Mouse (Mus musculus) liver, embryonic 11.5 days (tissue): Measurements from ENCODE around the gene Cited2. TPM values are rescaled to one million over a fixed set of nuclear protein-coding genes. Genes with fewer than 3 reads are reported as not detected.

Experiments used
- ATAC-seq: fragments of 200-750 bp; cut with Nextera tagmentation; replicated peaks from 2 replicates; pipeline ENCODE4 v1.8.0; 2017; ENCODE audit warnings: moderate number of reproducible peaks, mild to moderate bottlenecking, moderate TSS enrichment, moderate library complexity; ENCODE audit not compliant: low FRiP score
- DNase-seq: peaks from one replicate; pipeline ENCODE4 v3.0.0-alpha.2; 2017; ENCODE audit warnings: low spot score
- H3K27ac ChIP-seq: fragments of 300-500 bp; sonication (generic); 2 replicates; pipeline ENCODE4 v1.5.1; 2014; ENCODE audit warnings: mild to moderate bottlenecking, low read depth, low read length, control low read depth
- H3K27me3 ChIP-seq: fragments of 300-500 bp; sonication (generic); replicated peaks from 2 replicates; pipeline ENCODE4 v1.6.1; 2014; ENCODE audit warnings: low read length, mixed read lengths; ENCODE audit not compliant: control insufficient read depth, insufficient read depth
- H3K36me3 ChIP-seq: fragments of 300-500 bp; sonication (generic); 2 replicates; pipeline ENCODE4 v1.6.1; 2014; ENCODE audit warnings: mild to moderate bottlenecking, low read length, moderate library complexity, mixed read lengths; ENCODE audit not compliant: control insufficient read depth, insufficient read depth
- H3K4me1 ChIP-seq: fragments of 300-500 bp; sonication (generic); replicated peaks from 2 replicates; pipeline ENCODE4 v1.6.1; 2014; ENCODE audit warnings: low read length, mixed read lengths; ENCODE audit not compliant: control insufficient read depth, insufficient read depth
- H3K4me2 ChIP-seq: fragments of 300-500 bp; sonication (generic); 2 replicates; pipeline ENCODE4 v1.6.1; 2014; ENCODE audit warnings: mild to moderate bottlenecking, control low read depth, moderate library complexity
- H3K4me3 ChIP-seq: fragments of 300-500 bp; sonication (generic); 2 replicates; pipeline ENCODE4 v1.5.1; 2014; ENCODE audit warnings: low read depth, low read length, control low read depth
- H3K9ac ChIP-seq: fragments of 300-500 bp; sonication (generic); 2 replicates; pipeline ENCODE4 v1.6.1; 2014; ENCODE audit warnings: low read depth, low read length, control low read depth
- H3K9me3 ChIP-seq: fragments of 300-500 bp; sonication (generic); 2 replicates; pipeline ENCODE4 v1.6.1; 2016; ENCODE audit warnings: low read length, inconsistent platforms, mixed read lengths; ENCODE audit not compliant: control insufficient read depth
- WGBS: fragments of 180-500 bp; shearing (Covaris S2); extraction: QIAGEN DNeasy Blood & Tissue Kit; methylation state at CpG from one replicate; pipeline ENCODE4 v1.1.7; 2014; 5-methylcytosine and 5-hydroxymethylcytosine counted together
- polyA plus RNA-seq: library from polyadenylated mRNA; unstranded; fragments of >200 nt; fragmentation: Nextera tagmentation; extraction: Ambion mirVana; gene quantifications from 2 replicates; pipeline ENCODE4 v1.2.1, GENCODE M21; 2014

Cited2 gene
- polyA plus RNA-seq, 1 experiment from 2014 or later, result 50.7 TPM

DNA sequence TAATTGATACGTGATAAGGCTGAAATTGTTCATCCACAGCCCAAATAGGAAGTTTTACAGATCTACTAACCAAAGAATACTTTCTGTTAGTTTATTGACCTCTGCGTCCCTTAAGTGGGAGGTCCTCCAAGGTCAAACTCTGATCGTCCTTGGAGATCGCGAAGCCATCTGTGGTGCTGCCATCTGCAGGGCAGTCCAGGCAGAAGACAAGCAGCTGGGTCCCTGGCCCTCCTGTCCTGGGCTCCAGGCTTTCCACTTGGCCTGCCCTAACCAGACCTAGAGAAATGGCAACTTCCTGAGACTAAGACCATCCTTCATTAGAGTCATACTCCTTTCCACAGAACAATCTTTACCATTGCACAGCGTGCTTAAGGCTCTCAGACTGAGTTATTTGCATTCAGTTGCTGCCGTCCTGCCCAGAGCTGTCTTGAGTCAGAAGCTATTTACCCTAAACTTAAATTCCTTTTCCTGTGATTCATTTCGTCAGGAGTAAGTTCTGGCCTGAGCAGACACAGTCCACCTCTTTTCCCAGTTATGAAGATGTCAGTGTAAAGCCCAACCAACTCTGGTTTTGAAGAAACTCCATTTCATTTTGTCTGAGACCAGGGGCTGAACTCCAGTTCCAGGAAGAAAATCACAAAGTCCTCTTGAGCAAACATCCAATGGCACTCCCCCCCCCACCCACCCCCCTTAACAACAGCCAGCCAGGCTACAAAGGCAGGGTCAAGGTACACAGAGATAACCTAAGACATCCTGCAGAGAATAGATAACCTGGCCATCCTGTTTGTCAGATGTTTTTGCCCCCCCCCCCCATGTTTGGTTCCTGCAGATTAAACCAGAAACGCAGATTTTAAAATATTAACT, 38.0 kb downstream of the Cited2 start:
- ATAC-seq (peak; percentile 66), DNase-seq (no peak)
- Histone ChIP-seq H3K36me3 (no peaks in the 10 kb centered on the region), H3K4me1 (no peaks in the 10 kb centered on the region), H3K9me3 (no peaks in the 10 kb centered on the region), H3K4me3 (no peak overlapping the region), H3K27ac (peak overlapping the region; percentile 74), H3K4me2 (no peak overlapping the region), H3K9ac (no peak overlapping the region), H3K27me3 (no peaks in the 10 kb centered on the region)
- 54% methylated on average over 9 of the region's 9 CpGs for WGBS

- no peaks in the 10 kb centered on the region for H3K9me3 ChIP-seq
- no peak overlapping the region for H3K9ac ChIP-seq
- H3K27me3 ChIP-seq, result no peaks in the 10 kb centered on the region
- no peak for DNase-seq
- H3K4me3 ChIP-seq, result no peak overlapping the region
- ATAC-seq, result peak; percentile 12; the same call in 1 of the 2 replicates
- H3K4me2 ChIP-seq, result no peak overlapping the region
- WGBS, result 64% methylated on average over 1 of the region's 1 CpGs
- H3K4me1 ChIP-seq, result no peaks in the 10 kb centered on the region
- H3K36me3 ChIP-seq, result no peaks in the 10 kb centered on the region
- no peak overlapping the region for H3K27ac ChIP-seq
These were observed 38.6 kb downstream of the Cited2 start for GRCm38 (mm10) chr10:17761652-17762051.

DNA sequence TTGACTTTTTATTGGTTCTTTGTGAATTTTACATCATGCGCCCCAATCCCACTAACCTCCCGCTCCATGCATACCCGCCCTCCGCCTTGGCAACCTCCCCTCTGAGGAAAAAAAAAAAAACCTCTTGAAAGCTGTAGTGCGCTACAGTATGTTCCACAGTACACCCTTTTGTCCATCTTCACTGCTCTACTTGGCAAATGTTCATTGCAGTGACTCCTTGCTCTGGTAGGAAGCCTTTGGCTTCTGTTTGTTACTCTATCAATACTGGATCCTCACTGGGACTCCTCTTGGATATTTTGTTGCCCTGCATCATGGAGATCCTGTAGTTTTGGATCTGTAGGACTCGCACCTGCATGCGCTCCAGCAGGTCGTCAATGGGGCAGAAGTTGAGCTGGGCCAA, 39.9 kb downstream of the Cited2 start:
- 96% methylated on average over 8 of the region's 8 CpGs for WGBS
- no peak overlapping the region for H3K27ac ChIP-seq
- no peak overlapping the region for H3K4me3 ChIP-seq
- H3K4me1 ChIP-seq, result no peaks in the 10 kb centered on the region
- no peaks in the 10 kb centered on the region for H3K36me3 ChIP-seq
- no peak overlapping the region for H3K4me2 ChIP-seq
- DNase-seq, result no peak
- H3K9ac ChIP-seq, result no peak overlapping the region
- no peaks in the 10 kb centered on the region for H3K27me3 ChIP-seq
- H3K9me3 ChIP-seq, result no peaks in the 10 kb centered on the region
- no peak for ATAC-seq

DNA sequence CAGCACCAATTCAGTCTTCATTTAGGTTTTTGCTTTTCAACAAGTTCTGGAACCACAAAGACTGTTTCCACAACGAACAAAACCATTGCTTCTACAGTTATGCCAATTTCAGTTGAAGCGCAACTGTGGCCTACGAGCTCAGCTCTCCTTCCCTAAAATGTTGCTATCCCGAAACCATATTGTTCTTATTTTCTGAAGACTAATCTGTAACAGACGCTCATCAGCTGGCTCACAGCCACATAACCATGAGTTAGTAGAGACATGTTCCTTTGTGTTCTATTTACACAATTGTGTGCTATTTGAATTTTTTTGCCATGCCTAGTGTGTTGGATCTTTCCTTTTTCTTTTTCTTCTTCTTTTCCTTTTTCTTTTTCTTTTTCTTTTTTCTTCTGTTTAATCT, 46.8 kb downstream of the Cited2 start:
- Histone ChIP-seq H3K4me3 (no peak overlapping the region), H3K36me3 (no peaks in the 10 kb centered on the region), H3K4me2 (no peak overlapping the region), H3K9me3 (no peaks in the 10 kb centered on the region), H3K27ac (no peak overlapping the region), H3K9ac (no peak overlapping the region), H3K4me1 (no peaks in the 10 kb centered on the region), H3K27me3 (no peaks in the 10 kb centered on the region)
- DNase-seq, result no peak
- 80% methylated on average over 5 of the region's 5 CpGs for WGBS
- no peak for ATAC-seq

- DNase-seq, result no peak
- no peak overlapping the region for H3K4me3 ChIP-seq
- H3K27ac ChIP-seq, result no peak overlapping the region
- H3K4me1 ChIP-seq, result no peaks in the 10 kb centered on the region
- no peaks in the 10 kb centered on the region for H3K27me3 ChIP-seq
- ATAC-seq, result no peak; the same call in 1 of the 2 replicates
- no peak overlapping the region for H3K4me2 ChIP-seq
- 57% methylated on average over 10 of the region's 10 CpGs for WGBS
- no peaks in the 10 kb centered on the region for H3K36me3 ChIP-seq
- no peak overlapping the region for H3K9ac ChIP-seq
- H3K9me3 ChIP-seq, result no peaks in the 10 kb centered on the region
These were observed 49.3 kb downstream of the Cited2 start for GRCm38 (mm10) chr10:17772364-17772763.

DNA sequence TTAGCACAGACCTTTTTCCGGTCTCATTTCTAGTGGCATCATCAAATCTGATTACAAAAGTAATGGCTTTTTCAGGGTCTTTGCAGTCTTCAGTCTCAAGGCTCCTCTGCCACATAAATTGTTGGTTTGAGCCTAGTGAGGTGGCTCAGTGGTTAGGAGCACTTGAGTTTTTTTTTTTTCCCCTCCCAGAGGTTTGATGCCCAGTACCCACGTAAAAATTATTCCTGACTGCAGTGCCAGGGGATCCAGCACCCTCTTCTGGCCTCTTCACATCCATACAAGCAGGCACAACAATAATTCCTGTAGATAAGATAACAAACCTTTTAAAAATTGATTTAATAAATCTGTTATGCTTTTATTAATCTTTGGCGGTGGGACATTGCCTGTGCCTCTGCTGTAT, 51.3 kb downstream of the Cited2 start:
- 78% methylated on average over 3 of the region's 3 CpGs for WGBS
- Histone ChIP-seq H3K9ac (no peak overlapping the region), H3K4me2 (no peak overlapping the region), H3K4me1 (no peaks in the 10 kb centered on the region), H3K4me3 (no peak overlapping the region), H3K27ac (no peak overlapping the region), H3K27me3 (no peaks in the 10 kb centered on the region), H3K36me3 (no peaks in the 10 kb centered on the region), H3K9me3 (no peaks in the 10 kb centered on the region)
- DNase-seq, result no peak
- ATAC-seq, result no peak

DNA sequence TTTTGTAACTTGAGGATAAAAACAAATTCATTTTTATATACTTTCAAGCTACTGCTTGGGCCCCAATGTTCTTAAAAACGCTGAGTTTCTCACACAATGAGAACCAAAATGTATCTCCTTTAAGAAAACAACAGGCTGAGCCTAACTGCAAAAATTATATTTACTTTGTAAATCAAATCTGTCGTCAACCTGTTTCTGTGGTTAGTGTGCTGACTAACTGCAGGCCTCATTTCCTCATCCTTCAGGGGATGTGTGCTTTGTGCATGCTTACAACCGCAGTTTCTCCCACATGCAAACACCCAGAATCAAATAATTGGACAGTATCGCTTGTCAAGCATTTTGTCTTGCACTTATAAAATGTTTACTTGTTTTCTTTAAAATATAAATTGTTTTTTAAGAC, 52.1 kb downstream of the Cited2 start:
- whole genome bisulfite sequencing, result 59% methylated on average over 4 of the region's 4 CpGs
- DNase-seq (no peak), ATAC-seq (no peak)
- H3K4me2 ChIP-seq, result no peak overlapping the region
- no peak overlapping the region for H3K9ac ChIP-seq
- no peaks in the 10 kb centered on the region for H3K4me1 ChIP-seq
- H3K27ac ChIP-seq, result no peak overlapping the region
- H3K36me3 ChIP-seq, result no peaks in the 10 kb centered on the region
- H3K9me3 ChIP-seq, result no peaks in the 10 kb centered on the region
- no peak overlapping the region for H3K4me3 ChIP-seq
- H3K27me3 ChIP-seq, result no peaks in the 10 kb centered on the region
